Mouse (Mus musculus) bone marrow, adult 2 months (tissue): ENCODE measurements around the gene Fam53a.

ENCODE experiments used
- CTCF ChIP-seq: fragments of 200-500 bp; IDR thresholded peaks from 2 replicates; pipeline ENCODE4 v1.5.1; 2011; ENCODE audit warnings: low read length, control low read depth; ENCODE audit not compliant: control insufficient read depth, insufficient read depth
- POLR2A ChIP-seq: fragments of 200-500 bp; IDR thresholded peaks from 2 replicates; pipeline ENCODE4 v1.6.1; 2011; ENCODE audit warnings: low read depth, mild to moderate bottlenecking, control low read depth, low read length, borderline replicate concordance; ENCODE audit not compliant: control insufficient read depth

GRCm38 (mm10) chr5:33657787-33658663 lies 28.6 kb upstream of the Fam53a start, which contains the start of the genes Tacc3 and Tmem129:
- TF ChIP-seq CTCF: no peak
- TF ChIP-seq POLR2A: peak; percentile 67; the same call in 1 of the 2 replicates
